Mouse (Mus musculus): ENCODE results near the gene Ms4a4c.

GRCm38 (mm10) chr19:11368310-11368709 is 36.3 kb upstream of the Ms4a4c start:
- TF ChIP-seq POLR2A (IDR thresholded peaks at IDR 0.05; ENCODE audit: insufficient read length, low read depth), result no peak
- TF ChIP-seq MAX (IDR thresholded peaks at IDR 0.05; ENCODE audit: low read depth), result no peak
- TF ChIP-seq SRF (IDR thresholded peaks at IDR 0.05; ENCODE audit: control insufficient read depth, insufficient read length, low read depth), result no peak
- no peak for TF ChIP-seq MYOG (IDR thresholded peaks at IDR 0.05; ENCODE audit: control insufficient read depth in 1 of 3, insufficient read depth in 1 of 3, insufficient read length in 2 of 3, low read depth in 2 of 3)
- TF ChIP-seq POLR2AphosphoS2 (IDR thresholded peaks at IDR 0.05; ENCODE audit: insufficient read length, low read depth), result no peak
- no peak for TF ChIP-seq CEBPB (IDR thresholded peaks at IDR 0.05; ENCODE audit: insufficient read depth, poor library complexity, severe bottlenecking)
- TF ChIP-seq USF1 (IDR thresholded peaks at IDR 0.05; ENCODE audit: low read depth), result no peak
- TF ChIP-seq TCF3 (IDR thresholded peaks at IDR 0.05; ENCODE audit: insufficient read length, low read depth), result no peak
- TF ChIP-seq E2F4 (IDR thresholded peaks at IDR 0.05; ENCODE audit: insufficient read depth), result no peak
- TF ChIP-seq MYOD1 (IDR thresholded peaks at IDR 0.05; ENCODE audit: control insufficient read depth in 1 of 3, insufficient read length in 2 of 3, low read depth in 2 of 3), result no peak
- no peak for TF ChIP-seq TCF12 (IDR thresholded peaks at IDR 0.05; ENCODE audit: insufficient read depth, poor library complexity, severe bottlenecking)
- TF ChIP-seq REST (IDR thresholded peaks at IDR 0.05; ENCODE audit: insufficient read depth, insufficient read length), result no peak
